Mouse (Mus musculus): ENCODE measurements at regions not wholly inside any gene's neighbourhood (a gene's known extent, or its start where the extent isn't known, plus 50 kb on each side); places are given as distances from the start of the nearest gene placed in this dataset.

DNA sequence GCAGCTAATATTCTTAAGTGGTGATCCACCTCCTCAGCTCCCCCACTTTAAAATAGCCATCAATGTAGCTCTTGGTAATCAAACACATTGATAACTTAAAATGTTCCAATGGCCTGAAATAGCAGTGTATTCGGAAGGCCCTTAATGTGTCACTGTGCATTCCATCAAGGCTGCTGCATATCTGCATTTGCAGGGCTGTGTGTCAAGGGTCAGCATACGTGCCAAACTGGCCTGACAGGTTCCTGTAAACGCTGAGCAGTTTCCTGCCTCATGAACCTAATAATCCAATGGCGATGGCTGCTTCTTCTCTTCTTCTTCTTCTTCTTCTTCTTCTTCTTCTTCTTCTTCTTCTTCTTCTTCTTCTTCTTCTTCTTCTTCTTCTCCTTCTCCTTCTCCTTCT lies 211.7 kb upstream of the Nfe2l3 start:
- TF ChIP-seq CTCF (conservative IDR thresholded peaks at IDR 0.05; ENCODE audit: insufficient read depth, insufficient read length, low read depth, low read length): no peak
- TF ChIP-seq POLR2A (IDR thresholded peaks at IDR 0.05; ENCODE audit: low read depth, low read length): no peak

Data from kidney, adult 2 months (tissue).